Mouse (Mus musculus): ENCODE results near the gene Grk5. TPM values are rescaled to one million over a fixed set of nuclear protein-coding genes. Genes with fewer than 3 reads are reported as not detected.
"Not testable (repeated sequence)": the region's sequence is repeated elsewhere in the genome, so short reads cannot be mapped to it uniquely, and the experiment has no call there.

Grk5 gene
- 2.7 and 2.9 TPM in 2 replicates for polyA plus RNA-seq (2015; fragmentation: Nextera tagmentation; extraction: Ambion mirVana)

GRCm38 (mm10) chr19:60889714-60890315, at the start of gene Grk5:
Gene Grk5, plus strand, starts transcription at chr19:60889749.
- Histone ChIP-seq H3K9me3 (no peaks in the 10 kb centered on the region), H3K4me3 (peak within 1 kb of the TSS; percentile 76), H3K36me3 (no peaks in the 10 kb centered on the region), H3K27me3 (no peaks in the 10 kb centered on the region), H3K9ac (peak within 1 kb of the TSS; percentile 88), H3K4me1 (replicated peaks) (peaks cover 27% of the 10 kb centered on the region), H3K4me2 (peak within 1 kb of the TSS; percentile 76), H3K27ac (replicated peaks) (peak within 1 kb of the TSS; percentile 95)
- ATAC-seq (ENCODE audit: low read depth): peak; percentile 99
- under 1% methylated on average over 53 of the region's 55 CpGs for WGBS

- Histone ChIP-seq H3K4me3 (no peak overlapping the region), H3K36me3 (peaks cover 60% of the 10 kb centered on the region), H3K27me3 (no peaks in the 10 kb centered on the region), H3K4me2 (no peak overlapping the region), H3K9me3 (no peaks in the 10 kb centered on the region), H3K4me1 (replicated peaks) (no peaks in the 10 kb centered on the region), H3K27ac (replicated peaks) (no peak overlapping the region), H3K9ac (no peak overlapping the region)
- ATAC-seq (ENCODE audit: low read depth): no peak
Measured at GRCm38 (mm10) chr19:60843324-60843723, 46.2 kb upstream of the Grk5 start.

DNA sequence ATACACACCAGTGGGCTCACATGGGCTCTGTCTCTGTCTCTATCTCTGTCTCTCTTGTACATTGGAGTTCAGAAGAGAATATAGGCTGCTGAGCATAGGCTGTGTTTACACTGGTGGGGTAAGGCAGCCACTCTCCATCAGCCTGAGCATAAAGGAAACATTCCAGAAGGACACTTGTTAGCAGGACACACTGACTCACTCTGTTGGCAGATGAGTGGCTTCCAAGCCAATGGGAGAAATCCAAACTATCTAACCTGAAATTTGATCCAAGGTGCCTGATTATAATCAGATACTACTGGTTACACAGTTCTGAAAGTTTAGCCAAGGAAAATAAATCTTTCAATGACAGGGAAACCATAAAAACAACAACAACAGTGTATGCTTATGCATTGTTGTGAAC, 43.8 kb upstream of the Grk5 start:
- Histone ChIP-seq H3K27me3 (no peaks in the 10 kb centered on the region), H3K4me2 (no peak overlapping the region), H3K27ac (replicated peaks) (no peak overlapping the region), H3K36me3 (peaks cover 49% of the 10 kb centered on the region), H3K9me3 (no peaks in the 10 kb centered on the region), H3K4me1 (replicated peaks) (no peaks in the 10 kb centered on the region), H3K4me3 (no peak overlapping the region), H3K9ac (no peak overlapping the region)
- ATAC-seq (ENCODE audit: low read depth): no peak

DNA sequence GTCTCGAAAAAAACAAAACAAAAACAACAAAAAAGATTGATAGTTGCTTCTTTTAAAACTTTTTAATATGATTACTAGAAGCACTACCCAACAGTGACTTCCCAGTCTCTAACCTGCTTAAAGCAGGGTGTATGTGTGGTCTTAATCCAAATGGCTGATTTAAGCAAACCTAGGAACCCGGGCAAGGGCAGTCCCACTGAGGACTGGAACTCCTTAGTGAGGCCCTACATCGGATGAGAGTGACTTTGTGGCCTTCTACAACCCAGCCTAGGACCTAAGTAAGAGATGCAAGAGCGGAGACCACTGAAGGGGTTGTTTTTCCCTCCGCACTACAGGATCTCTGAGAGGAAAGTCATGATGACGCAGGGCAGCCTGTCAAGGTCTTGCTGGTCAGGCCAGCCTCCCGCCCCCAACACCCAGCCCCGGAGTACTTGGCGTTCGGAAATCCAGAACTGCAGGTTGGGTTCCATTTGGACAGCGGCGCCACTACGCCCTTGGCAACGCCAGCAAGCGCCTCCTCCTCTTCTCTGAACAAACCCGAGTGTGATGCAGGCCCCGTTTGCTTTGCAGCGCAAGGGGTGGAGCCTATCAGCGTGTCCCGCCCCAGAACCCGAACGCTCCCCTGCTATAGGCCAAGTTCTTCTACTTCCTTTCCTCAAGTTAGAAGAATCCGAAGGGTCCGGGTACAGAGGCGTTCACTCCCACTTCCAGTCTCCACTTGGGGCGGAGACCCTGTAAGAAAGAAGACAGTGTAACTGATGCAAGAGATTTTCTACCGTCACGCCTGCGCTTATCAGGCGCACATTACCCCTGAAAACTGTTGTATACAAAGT, 28.5 kb upstream of the Grk5 start, which contains the start of gene Sfxn4:
Sfxn4 (minus strand) TSS at position 612 of the 833 bp plus-strand sequence.
- Histone ChIP-seq H3K4me1 (replicated peaks) (peaks cover 8% of the 10 kb centered on the region), H3K27me3 (no peaks in the 10 kb centered on the region), H3K9ac (peak within 1 kb of the TSS; percentile 82), H3K9me3 (no peaks in the 10 kb centered on the region), H3K27ac (replicated peaks) (peak within 1 kb of the TSS; percentile 67), H3K4me2 (peak within 1 kb of the TSS; percentile 60), H3K36me3 (peaks cover 21% of the 10 kb centered on the region), H3K4me3 (peak within 1 kb of the TSS; percentile 58)
- WGBS: 4% methylated on average over 30 of the region's 30 CpGs
- peak; percentile 99 for ATAC-seq (ENCODE audit: low read depth)

GRCm38 (mm10) chr19:60866169-60866568, 23.4 kb upstream of the Grk5 start:
- H3K4me3 ChIP-seq; ATAC-seq (ENCODE audit: low read depth); H3K27ac ChIP-seq (replicated peaks); H3K27me3 ChIP-seq; H3K4me2 ChIP-seq; H3K4me1 ChIP-seq (replicated peaks); H3K9ac ChIP-seq; H3K9me3 ChIP-seq: not testable (repeated sequence)
- H3K36me3 ChIP-seq: peaks cover 50% of the 10 kb centered on the region
- WGBS: 99% methylated on average over 4 of the region's 4 CpGs

- H3K4me2 ChIP-seq: no peak overlapping the region
- no peaks in the 10 kb centered on the region for H3K27me3 ChIP-seq
- peaks cover 28% of the 10 kb centered on the region for H3K36me3 ChIP-seq
- H3K4me1 ChIP-seq (replicated peaks): peaks cover 18% of the 10 kb centered on the region
- no peak for ATAC-seq (ENCODE audit: low read depth)
- 88% methylated on average over 1 of the region's 1 CpGs for WGBS
- no peak overlapping the region for H3K27ac ChIP-seq (replicated peaks)
- H3K9ac ChIP-seq: no peak overlapping the region
- no peak overlapping the region for H3K4me3 ChIP-seq
- no peaks in the 10 kb centered on the region for H3K9me3 ChIP-seq
Measured at GRCm38 (mm10) chr19:60870489-60870888, 19.1 kb upstream of the Grk5 start.

GRCm38 (mm10) chr19:60871366-60871765, 18.2 kb upstream of the Grk5 start:
- Histone ChIP-seq H3K9ac (no peak overlapping the region), H3K27me3 (no peaks in the 10 kb centered on the region), H3K4me1 (replicated peaks) (peaks cover 18% of the 10 kb centered on the region), H3K36me3 (peaks cover 28% of the 10 kb centered on the region), H3K4me3 (no peak overlapping the region), H3K4me2 (no peak overlapping the region), H3K9me3 (no peaks in the 10 kb centered on the region), H3K27ac (replicated peaks) (no peak overlapping the region)
- WGBS: 93% methylated on average over 5 of the region's 5 CpGs
- no peak for ATAC-seq (ENCODE audit: low read depth)

DNA sequence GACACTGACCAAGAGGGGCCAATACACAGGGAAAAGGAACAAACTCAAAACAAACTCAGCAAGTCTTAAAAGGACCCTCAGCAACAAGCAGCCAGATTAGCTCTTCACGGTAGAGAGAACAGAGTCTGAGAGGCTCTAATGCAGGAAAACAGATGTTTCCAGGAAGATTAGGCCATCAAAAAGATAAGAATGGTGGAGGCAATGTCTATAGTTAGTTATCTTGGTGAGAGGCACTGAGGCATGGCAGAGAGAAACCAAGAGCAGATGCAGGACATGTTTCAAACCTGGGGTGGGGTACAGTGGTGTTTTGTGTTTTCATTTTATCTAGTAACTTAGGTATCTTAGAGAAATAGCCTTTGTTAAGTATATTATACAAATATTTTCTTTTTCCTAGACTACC, 17.3 kb upstream of the Grk5 start:
- peaks cover 25% of the 10 kb centered on the region for H3K36me3 ChIP-seq
- peaks cover 18% of the 10 kb centered on the region for H3K4me1 ChIP-seq (replicated peaks)
- H3K9ac ChIP-seq: no peak overlapping the region
- no peaks in the 10 kb centered on the region for H3K27me3 ChIP-seq
- no peak overlapping the region for H3K4me2 ChIP-seq
- no peak overlapping the region for H3K4me3 ChIP-seq
- H3K9me3 ChIP-seq: no peaks in the 10 kb centered on the region
- ATAC-seq (ENCODE audit: low read depth): no peak
- WGBS: 64% methylated on average over 1 of the region's 1 CpGs
- no peak overlapping the region for H3K27ac ChIP-seq (replicated peaks)

DNA sequence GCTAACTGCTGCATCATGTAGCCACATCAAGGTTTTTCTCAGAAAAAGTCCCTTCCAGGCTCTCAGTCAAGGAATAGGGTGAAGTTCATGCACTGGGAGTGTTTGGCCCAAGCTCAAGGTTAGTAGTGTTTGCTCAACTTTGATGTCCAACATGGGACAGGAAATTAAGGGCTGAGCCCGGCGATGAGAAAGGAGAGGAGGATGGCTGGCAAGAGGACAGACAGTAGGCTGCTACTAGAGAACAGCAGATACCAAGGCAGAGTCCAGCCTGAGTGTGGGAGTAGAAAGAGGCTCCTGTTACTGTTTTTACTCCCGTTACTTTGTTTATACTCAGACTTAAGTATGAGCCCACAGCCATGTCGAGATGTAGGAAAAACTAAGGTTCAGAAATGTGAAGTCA, 16.0 kb upstream of the Grk5 start:
- peak; percentile 6; the same call in 1 of the 2 replicates for ATAC-seq (ENCODE audit: low read depth)
- peak overlapping the region; percentile 68 for H3K4me2 ChIP-seq
- H3K27ac ChIP-seq (replicated peaks): no peak overlapping the region
- no peaks in the 10 kb centered on the region for H3K9me3 ChIP-seq
- no peaks in the 10 kb centered on the region for H3K27me3 ChIP-seq
- H3K4me3 ChIP-seq: peak overlapping the region; percentile 64
- peaks cover 18% of the 10 kb centered on the region for H3K4me1 ChIP-seq (replicated peaks)
- peak overlapping the region; percentile 74 for H3K9ac ChIP-seq
- peaks cover 15% of the 10 kb centered on the region for H3K36me3 ChIP-seq
- WGBS: 43% methylated on average over 4 of the region's 4 CpGs

GRCm38 (mm10) chr19:60874064-60874694, 15.4 kb upstream of the Grk5 start, which contains the start of gene Prdx3:
Gene Prdx3, minus strand, starts transcription at chr19:60874556.
- Histone ChIP-seq H3K4me2 (peak within 1 kb of the TSS; percentile 68), H3K36me3 (peaks cover 10% of the 10 kb centered on the region; the same call in 1 of the 2 replicates), H3K4me1 (replicated peaks) (peaks cover 18% of the 10 kb centered on the region), H3K27me3 (no peaks in the 10 kb centered on the region), H3K27ac (replicated peaks) (peak within 1 kb of the TSS; percentile 83), H3K4me3 (peak within 1 kb of the TSS; percentile 64), H3K9ac (peak within 1 kb of the TSS; percentile 74), H3K9me3 (no peaks in the 10 kb centered on the region)
- under 1% methylated on average over 28 of the region's 28 CpGs for WGBS
- ATAC-seq (ENCODE audit: low read depth): peak; percentile 99

- Histone ChIP-seq H3K4me2 (no peak overlapping the region), H3K27me3 (no peaks in the 10 kb centered on the region), H3K4me3 (no peak overlapping the region), H3K36me3 (no peaks in the 10 kb centered on the region), H3K27ac (replicated peaks) (no peak overlapping the region), H3K4me1 (replicated peaks) (no peaks in the 10 kb centered on the region), H3K9me3 (no peaks in the 10 kb centered on the region), H3K9ac (no peak overlapping the region)
- ATAC-seq (ENCODE audit: low read depth): no peak
- 14% methylated on average over 3 of the region's 3 CpGs for WGBS
Measured at GRCm38 (mm10) chr19:60883129-60883528, 6.4 kb upstream of the Grk5 start.

DNA sequence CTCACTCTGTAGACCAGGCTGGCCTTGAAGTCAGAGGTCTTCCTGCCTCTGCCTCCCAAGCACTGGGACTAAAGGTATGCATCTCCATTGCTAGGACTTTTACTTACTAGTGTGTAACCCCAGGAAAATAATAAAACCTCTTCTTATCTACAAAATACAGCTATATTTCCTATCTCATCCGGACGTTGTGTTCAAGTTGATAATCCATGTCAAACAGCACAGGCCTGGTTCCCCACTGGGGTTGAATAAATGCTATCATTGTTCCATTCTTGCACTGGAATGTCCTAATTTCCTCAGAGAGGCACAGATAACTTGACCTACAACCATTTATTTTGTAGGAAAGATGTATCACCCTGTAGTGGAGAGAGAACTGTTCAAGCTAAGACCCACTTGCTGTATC, 1.9 kb upstream of the Grk5 start:
- H3K4me3 ChIP-seq: no peak overlapping the region
- H3K27me3 ChIP-seq: no peaks in the 10 kb centered on the region
- H3K27ac ChIP-seq (replicated peaks): no peak overlapping the region
- no peak overlapping the region for H3K9ac ChIP-seq
- no peak overlapping the region for H3K4me2 ChIP-seq
- no peaks in the 10 kb centered on the region for H3K9me3 ChIP-seq
- 81% methylated on average over 2 of the region's 2 CpGs for WGBS
- H3K36me3 ChIP-seq: no peaks in the 10 kb centered on the region
- ATAC-seq (ENCODE audit: low read depth): no peak
- H3K4me1 ChIP-seq (replicated peaks): peaks cover 25% of the 10 kb centered on the region

All from neural tube, embryonic 13.5 days (tissue).